Mouse (Mus musculus): ENCODE data around the gene Rrm1. TPM values are rescaled to one million over a fixed set of nuclear protein-coding genes. Genes with fewer than 3 reads are reported as not detected.

The Rrm1 gene
- polyA plus RNA-seq, 1 experiment = 32.2 TPM

GRCm38 (mm10) chr7:102477377-102477776, 35.9 kb downstream of the Rrm1 start:
- TF ChIP-seq TCF12 (IDR thresholded peaks at IDR 0.05; ENCODE audit: insufficient read depth, poor library complexity, severe bottlenecking) (no peak), MAX (IDR thresholded peaks at IDR 0.05; ENCODE audit: low read depth) (no peak), REST (IDR thresholded peaks at IDR 0.05; ENCODE audit: insufficient read depth, insufficient read length) (no peak), POLR2A (IDR thresholded peaks at IDR 0.05; ENCODE audit: insufficient read length, low read depth) (no peak), MYOG (IDR thresholded peaks at IDR 0.05; ENCODE audit: control insufficient read depth in 1 of 3, insufficient read depth in 1 of 3, insufficient read length in 2 of 3, low read depth in 2 of 3) (no peak), USF1 (IDR thresholded peaks at IDR 0.05; ENCODE audit: low read depth) (no peak), POLR2AphosphoS2 (IDR thresholded peaks at IDR 0.05; ENCODE audit: insufficient read length, low read depth) (no peak), E2F4 (IDR thresholded peaks at IDR 0.05; ENCODE audit: insufficient read depth) (no peak), SRF (IDR thresholded peaks at IDR 0.05; ENCODE audit: control insufficient read depth, insufficient read length, low read depth) (no peak), TCF3 (IDR thresholded peaks at IDR 0.05; ENCODE audit: insufficient read length, low read depth) (no peak), MYOD1 (IDR thresholded peaks at IDR 0.05; ENCODE audit: control insufficient read depth in 1 of 3, insufficient read length in 2 of 3, low read depth in 2 of 3) (no peak), CEBPB (IDR thresholded peaks at IDR 0.05; ENCODE audit: insufficient read depth, poor library complexity, severe bottlenecking) (no peak)
- H3K79me2 ChIP-seq (ENCODE audit: control insufficient read depth, insufficient read depth) = no peaks in the 10 kb centered on the region
- no peak overlapping the region for H3K4me2 ChIP-seq (ENCODE audit: low read depth)
- no peak overlapping the region for H3K4me3 ChIP-seq
- H3K36me3 ChIP-seq (ENCODE audit: control insufficient read depth, insufficient read depth) = no peaks in the 10 kb centered on the region
- H3K27me3 ChIP-seq (ENCODE audit: control insufficient read depth, insufficient read depth, insufficient read length) = no peaks in the 10 kb centered on the region
- no peak overlapping the region for H3ac ChIP-seq (ENCODE audit: control insufficient read depth, insufficient read length)

GRCm38 (mm10) chr7:102478425-102478824, 36.9 kb downstream of the Rrm1 start:
- H3K27me3 ChIP-seq (ENCODE audit: control insufficient read depth, insufficient read depth, insufficient read length) = no peaks in the 10 kb centered on the region
- H3K4me3 ChIP-seq = no peak overlapping the region
- H3K36me3 ChIP-seq (ENCODE audit: control insufficient read depth, insufficient read depth) = no peaks in the 10 kb centered on the region
- TF ChIP-seq MYOG (IDR thresholded peaks at IDR 0.05; ENCODE audit: control insufficient read depth in 1 of 3, insufficient read depth in 1 of 3, insufficient read length in 2 of 3, low read depth in 2 of 3) (no peak), TCF3 (IDR thresholded peaks at IDR 0.05; ENCODE audit: insufficient read length, low read depth) (no peak), MYOD1 (IDR thresholded peaks at IDR 0.05; ENCODE audit: control insufficient read depth in 1 of 3, insufficient read length in 2 of 3, low read depth in 2 of 3) (no peak), REST (IDR thresholded peaks at IDR 0.05; ENCODE audit: insufficient read depth, insufficient read length) (no peak), SRF (IDR thresholded peaks at IDR 0.05; ENCODE audit: control insufficient read depth, insufficient read length, low read depth) (no peak), MAX (IDR thresholded peaks at IDR 0.05; ENCODE audit: low read depth) (no peak), POLR2AphosphoS2 (IDR thresholded peaks at IDR 0.05; ENCODE audit: insufficient read length, low read depth) (no peak), TCF12 (IDR thresholded peaks at IDR 0.05; ENCODE audit: insufficient read depth, poor library complexity, severe bottlenecking) (no peak), CEBPB (IDR thresholded peaks at IDR 0.05; ENCODE audit: insufficient read depth, poor library complexity, severe bottlenecking) (no peak), E2F4 (IDR thresholded peaks at IDR 0.05; ENCODE audit: insufficient read depth) (no peak), POLR2A (IDR thresholded peaks at IDR 0.05; ENCODE audit: insufficient read length, low read depth) (no peak)
- H3K79me2 ChIP-seq (ENCODE audit: control insufficient read depth, insufficient read depth) = no peaks in the 10 kb centered on the region
- H3ac ChIP-seq (ENCODE audit: control insufficient read depth, insufficient read length) = no peak overlapping the region
- no peak overlapping the region for H3K4me2 ChIP-seq (ENCODE audit: low read depth)

- H3K4me2 ChIP-seq (ENCODE audit: low read depth) = no peak overlapping the region
- no peaks in the 10 kb centered on the region for H3K79me2 ChIP-seq (ENCODE audit: control insufficient read depth, insufficient read depth)
- TF ChIP-seq POLR2AphosphoS2 (IDR thresholded peaks at IDR 0.05; ENCODE audit: insufficient read length, low read depth) (no peak), TCF3 (IDR thresholded peaks at IDR 0.05; ENCODE audit: insufficient read length, low read depth) (no peak), MAX (IDR thresholded peaks at IDR 0.05; ENCODE audit: low read depth) (no peak), MYOD1 (IDR thresholded peaks at IDR 0.05; ENCODE audit: control insufficient read depth in 1 of 3, insufficient read length in 2 of 3, low read depth in 2 of 3) (no peak), USF1 (IDR thresholded peaks at IDR 0.05; ENCODE audit: low read depth) (no peak), TCF12 (IDR thresholded peaks at IDR 0.05; ENCODE audit: insufficient read depth, poor library complexity, severe bottlenecking) (no peak), POLR2A (IDR thresholded peaks at IDR 0.05; ENCODE audit: insufficient read length, low read depth) (no peak), MYOG (IDR thresholded peaks at IDR 0.05; ENCODE audit: control insufficient read depth in 1 of 3, insufficient read depth in 1 of 3, insufficient read length in 2 of 3, low read depth in 2 of 3) (no peak), E2F4 (IDR thresholded peaks at IDR 0.05; ENCODE audit: insufficient read depth) (no peak), CEBPB (IDR thresholded peaks at IDR 0.05; ENCODE audit: insufficient read depth, poor library complexity, severe bottlenecking) (no peak), REST (IDR thresholded peaks at IDR 0.05; ENCODE audit: insufficient read depth, insufficient read length) (no peak), SRF (IDR thresholded peaks at IDR 0.05; ENCODE audit: control insufficient read depth, insufficient read length, low read depth) (no peak)
- H3K27me3 ChIP-seq (ENCODE audit: control insufficient read depth, insufficient read depth, insufficient read length) = no peaks in the 10 kb centered on the region
- no peak overlapping the region for H3ac ChIP-seq (ENCODE audit: control insufficient read depth, insufficient read length)
- no peak overlapping the region for H3K4me3 ChIP-seq
- no peaks in the 10 kb centered on the region for H3K36me3 ChIP-seq (ENCODE audit: control insufficient read depth, insufficient read depth)
Measured at GRCm38 (mm10) chr7:102478926-102479325, 37.4 kb downstream of the Rrm1 start.

- no peaks in the 10 kb centered on the region for H3K79me2 ChIP-seq (ENCODE audit: control insufficient read depth, insufficient read depth)
- TF ChIP-seq TCF3 (IDR thresholded peaks at IDR 0.05; ENCODE audit: insufficient read length, low read depth) (no peak), TCF12 (IDR thresholded peaks at IDR 0.05; ENCODE audit: insufficient read depth, poor library complexity, severe bottlenecking) (no peak), POLR2A (IDR thresholded peaks at IDR 0.05; ENCODE audit: insufficient read length, low read depth) (no peak), REST (IDR thresholded peaks at IDR 0.05; ENCODE audit: insufficient read depth, insufficient read length) (no peak), MAX (IDR thresholded peaks at IDR 0.05; ENCODE audit: low read depth) (no peak), USF1 (IDR thresholded peaks at IDR 0.05; ENCODE audit: low read depth) (no peak), MYOG (IDR thresholded peaks at IDR 0.05; ENCODE audit: control insufficient read depth in 1 of 3, insufficient read depth in 1 of 3, insufficient read length in 2 of 3, low read depth in 2 of 3) (no peak), MYOD1 (IDR thresholded peaks at IDR 0.05; ENCODE audit: control insufficient read depth in 1 of 3, insufficient read length in 2 of 3, low read depth in 2 of 3) (no peak), POLR2AphosphoS2 (IDR thresholded peaks at IDR 0.05; ENCODE audit: insufficient read length, low read depth) (no peak), E2F4 (IDR thresholded peaks at IDR 0.05; ENCODE audit: insufficient read depth) (no peak), CEBPB (IDR thresholded peaks at IDR 0.05; ENCODE audit: insufficient read depth, poor library complexity, severe bottlenecking) (no peak), SRF (IDR thresholded peaks at IDR 0.05; ENCODE audit: control insufficient read depth, insufficient read length, low read depth) (no peak)
- H3ac ChIP-seq (ENCODE audit: control insufficient read depth, insufficient read length) = no peak overlapping the region
- no peak overlapping the region for H3K4me3 ChIP-seq
- no peaks in the 10 kb centered on the region for H3K36me3 ChIP-seq (ENCODE audit: control insufficient read depth, insufficient read depth)
- no peak overlapping the region for H3K4me2 ChIP-seq (ENCODE audit: low read depth)
- no peaks in the 10 kb centered on the region for H3K27me3 ChIP-seq (ENCODE audit: control insufficient read depth, insufficient read depth, insufficient read length)
Measured at GRCm38 (mm10) chr7:102479368-102480078, 38.0 kb downstream of the Rrm1 start.
